Comparison of ENCODE assay signal across 1 mouse cellular context in the genomic region with DNA sequence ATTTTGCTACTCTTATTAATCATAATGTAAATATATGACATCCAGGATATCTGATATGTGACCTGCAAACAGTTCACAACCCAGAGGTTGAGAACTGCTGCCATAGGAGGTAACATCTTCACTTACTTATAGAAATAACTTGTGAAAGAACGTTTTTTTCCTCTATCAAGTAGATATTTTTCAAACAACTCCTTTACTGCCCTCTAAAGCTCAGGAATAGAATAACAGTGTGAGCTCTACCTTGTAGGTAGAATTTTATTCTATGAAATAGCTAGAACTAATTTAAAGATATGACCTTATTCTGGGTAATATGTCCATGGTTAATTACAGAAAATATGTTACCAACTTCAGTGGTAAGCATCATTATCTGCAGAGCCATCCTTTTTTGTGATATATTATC.
TF ChIP-seq lines count a peak whose summit lies in the region.

No protein-coding gene starts in this region.

TF ChIP-seq in MEL, 35 proteins besides CTCF, POLR2A, EP300 and RAD21:
- no peak for TF ChIP-seq TBP (IDR thresholded peaks at IDR 0.05; ENCODE audit: low read depth, low read length)
- TF ChIP-seq POLR2AphosphoS2 (IDR thresholded peaks at IDR 0.05; ENCODE audit: low read length) = no peak
- no peak for TF ChIP-seq KAT2A (conservative IDR thresholded peaks at IDR 0.05; ENCODE audit: low read depth, low read length)
- TF ChIP-seq TCF12 (IDR thresholded peaks at IDR 0.05; ENCODE audit: low read depth, low read length) = no peak
- TF ChIP-seq ETS1 (IDR thresholded peaks at IDR 0.05; ENCODE audit: low read depth, low read length) = no peak
- TF ChIP-seq MXI1 (IDR thresholded peaks at IDR 0.05; ENCODE audit: low read depth, low read length) = no peak
- no peak for TF ChIP-seq SIN3A (IDR thresholded peaks at IDR 0.05; ENCODE audit: low read length)
- no peak for TF ChIP-seq ZMIZ1 (IDR thresholded peaks at IDR 0.05; ENCODE audit: low read depth, low read length)
- no peak for TF ChIP-seq ZNF384 (IDR thresholded peaks at IDR 0.05; ENCODE audit: low read depth, low read length)
- TF ChIP-seq TAL1 (IDR thresholded peaks at IDR 0.05; ENCODE audit: low read length) = no peak
- TF ChIP-seq E2F4 (IDR thresholded peaks at IDR 0.05; ENCODE audit: borderline replicate concordance, low read depth, low read length) = no peak
- TF ChIP-seq MEF2A (IDR thresholded peaks at IDR 0.05; ENCODE audit: extremely low read depth, insufficient replicate concordance, low read depth, low read length, poor library complexity, severe bottlenecking) = no peak
TF ChIP-seq in MEL: peak in this region for 0.
